Mouse (Mus musculus) forebrain, embryonic 13.5 days (tissue): ENCODE data around the gene Rfx5. TPM values are rescaled to one million over a fixed set of nuclear protein-coding genes. Genes with fewer than 3 reads are reported as not detected.
A peak's percentile ranks its signal among the peaks of the same experiment; 100 is the strongest.

ENCODE experiments used
- ATAC-seq: fragments of 200-750 bp; cut with Nextera tagmentation; 2 replicates; pipeline ENCODE4 v1.8.0; 2017
- H3K27ac ChIP-seq: fragments of 300-500 bp; sonication (generic); 2 replicates; pipeline ENCODE4 v1.5.1; 2015; ENCODE audit warnings: inconsistent platforms, mild to moderate bottlenecking, moderate library complexity
- H3K27me3 ChIP-seq: fragments of 300-500 bp; sonication (generic); 2 replicates; pipeline ENCODE4 v1.6.1; 2015; ENCODE audit warnings: mild to moderate bottlenecking, inconsistent platforms
- H3K36me3 ChIP-seq: fragments of 300-500 bp; sonication (generic); 2 replicates; pipeline ENCODE4 v1.6.1; 2015; ENCODE audit warnings: mild to moderate bottlenecking, inconsistent platforms; ENCODE audit not compliant: poor library complexity, severe bottlenecking
- H3K4me1 ChIP-seq: fragments of 300-500 bp; sonication (generic); 2 replicates; pipeline ENCODE4 v1.6.1; 2015; ENCODE audit warnings: inconsistent platforms
- H3K4me2 ChIP-seq: fragments of 300-500 bp; sonication (generic); 2 replicates; pipeline ENCODE4 v1.6.1; 2015; ENCODE audit warnings: inconsistent platforms, mild to moderate bottlenecking, moderate library complexity
- H3K4me3 ChIP-seq: fragments of 300-500 bp; sonication (generic); 2 replicates; pipeline ENCODE4 v1.5.1; 2015; ENCODE audit warnings: mild to moderate bottlenecking, inconsistent platforms
- H3K9ac ChIP-seq: fragments of 300-500 bp; sonication (generic); 2 replicates; pipeline ENCODE4 v1.6.1; 2015; ENCODE audit warnings: mild to moderate bottlenecking, inconsistent platforms
- H3K9me3 ChIP-seq: fragments of 300-500 bp; sonication (generic); replicated peaks from 2 replicates; pipeline ENCODE4 v1.6.1; 2016; ENCODE audit warnings: inconsistent platforms
- WGBS: fragments of 180-500 bp; shearing (Covaris S2); methylation state at CpG from one replicate; pipeline ENCODE4 v1.1.7; 2015; 5-methylcytosine and 5-hydroxymethylcytosine counted together
- polyA plus RNA-seq: library from polyadenylated mRNA; unstranded; fragments of >200 nt; fragmentation: Nextera tagmentation; extraction: Ambion mirVana; gene quantifications from 2 replicates; pipeline ENCODE4 v1.2.1, GENCODE M21; 2015

The Rfx5 gene
- polyA plus RNA-seq, 1 experiment from 2014 or later, result 4.3 TPM

DNA sequence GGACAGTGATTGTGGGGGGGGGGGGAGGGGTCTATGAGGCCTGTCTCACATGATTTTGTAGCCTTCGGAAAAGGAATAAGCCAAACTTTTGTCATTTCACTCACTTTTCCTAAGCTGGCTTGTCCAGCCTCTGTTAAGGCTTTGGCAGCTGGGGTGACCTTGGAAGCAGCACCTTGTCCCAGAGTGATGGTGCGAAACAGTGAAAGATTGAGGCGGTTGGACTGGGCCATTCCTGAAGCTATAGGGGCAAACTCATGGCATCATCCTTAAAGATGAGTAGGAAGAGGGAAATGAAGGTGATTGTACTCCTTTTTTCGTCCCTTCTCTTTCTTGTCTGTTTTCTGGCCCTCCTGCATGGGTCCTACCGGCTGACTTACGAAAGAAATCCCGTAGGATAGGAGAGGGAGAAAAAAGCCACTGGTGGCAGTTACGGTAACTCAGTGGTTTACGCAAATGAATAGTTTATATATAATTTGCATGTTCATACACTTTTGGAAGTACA lies 20.2 kb downstream of the Rfx5 start:
- Histone ChIP-seq H3K36me3 (peaks cover 14% of the 10 kb centered on the region), H3K4me2 (peak overlapping the region; percentile 80), H3K4me1 (peaks cover 19% of the 10 kb centered on the region), H3K9me3 (no peaks in the 10 kb centered on the region), H3K4me3 (peak overlapping the region; percentile 90), H3K9ac (peak overlapping the region; percentile 94), H3K27ac (no peak overlapping the region), H3K27me3 (no peaks in the 10 kb centered on the region)
- WGBS, result 17% methylated on average over 9 of the region's 9 CpGs
- ATAC-seq, result peak; percentile 13; the same call in 1 of the 2 replicates

GRCm38 (mm10) chr3:94974528-94975422 lies 20.9 kb downstream of the Rfx5 start, which contains the start of gene Pi4kb:
Gene Pi4kb, plus strand, starts transcription at chr3:94974731.
- peak within 1 kb of the TSS; percentile 90 for H3K4me3 ChIP-seq
- peak within 1 kb of the TSS; percentile 80 for H3K4me2 ChIP-seq
- H3K27me3 ChIP-seq, result no peaks in the 10 kb centered on the region
- peak within 1 kb of the TSS; percentile 89 for H3K27ac ChIP-seq
- H3K9ac ChIP-seq, result peak within 1 kb of the TSS; percentile 94
- WGBS, result under 1% methylated on average over 57 of the region's 57 CpGs
- peaks cover 16% of the 10 kb centered on the region for H3K36me3 ChIP-seq
- peak; percentile 95 for ATAC-seq
- H3K4me1 ChIP-seq, result peaks cover 19% of the 10 kb centered on the region
- no peaks in the 10 kb centered on the region for H3K9me3 ChIP-seq

- WGBS, result 91% methylated on average over 11 of the region's 11 CpGs
- ATAC-seq, result no peak
- Histone ChIP-seq H3K36me3 (peaks cover 45% of the 10 kb centered on the region), H3K27ac (no peak overlapping the region), H3K4me2 (no peak overlapping the region), H3K27me3 (no peaks in the 10 kb centered on the region), H3K4me3 (no peak overlapping the region), H3K9ac (no peak overlapping the region), H3K4me1 (0 out of 2 replicates have a peak, but pooled peaks cover 9% of the 10 kb centered on the region), H3K9me3 (no peaks in the 10 kb centered on the region)
These were observed 30.4 kb downstream of the Rfx5 start for GRCm38 (mm10) chr3:94984312-94984711.

- Histone ChIP-seq H3K4me1 (0 out of 2 replicates have a peak, but pooled peaks cover 9% of the 10 kb centered on the region), H3K27me3 (no peaks in the 10 kb centered on the region), H3K4me3 (no peak overlapping the region), H3K9me3 (no peaks in the 10 kb centered on the region), H3K4me2 (no peak overlapping the region), H3K27ac (no peak overlapping the region), H3K36me3 (peaks cover 49% of the 10 kb centered on the region), H3K9ac (no peak overlapping the region)
- 97% methylated on average over 2 of the region's 2 CpGs for WGBS
- ATAC-seq, result no peak
These were observed 31.6 kb downstream of the Rfx5 start for GRCm38 (mm10) chr3:94985513-94985912.

- no peaks in the 10 kb centered on the region for H3K9me3 ChIP-seq
- no peaks in the 10 kb centered on the region for H3K27me3 ChIP-seq
- ATAC-seq, result no peak
- H3K36me3 ChIP-seq, result peaks cover 58% of the 10 kb centered on the region
- no peak overlapping the region for H3K4me3 ChIP-seq
- no peak overlapping the region for H3K4me2 ChIP-seq
- no peak overlapping the region for H3K27ac ChIP-seq
- H3K4me1 ChIP-seq, result 0 out of 2 replicates have a peak, but pooled peaks cover 9% of the 10 kb centered on the region
- no peak overlapping the region for H3K9ac ChIP-seq
These were observed 33.7 kb downstream of the Rfx5 start for GRCm38 (mm10) chr3:94987578-94987977.

DNA sequence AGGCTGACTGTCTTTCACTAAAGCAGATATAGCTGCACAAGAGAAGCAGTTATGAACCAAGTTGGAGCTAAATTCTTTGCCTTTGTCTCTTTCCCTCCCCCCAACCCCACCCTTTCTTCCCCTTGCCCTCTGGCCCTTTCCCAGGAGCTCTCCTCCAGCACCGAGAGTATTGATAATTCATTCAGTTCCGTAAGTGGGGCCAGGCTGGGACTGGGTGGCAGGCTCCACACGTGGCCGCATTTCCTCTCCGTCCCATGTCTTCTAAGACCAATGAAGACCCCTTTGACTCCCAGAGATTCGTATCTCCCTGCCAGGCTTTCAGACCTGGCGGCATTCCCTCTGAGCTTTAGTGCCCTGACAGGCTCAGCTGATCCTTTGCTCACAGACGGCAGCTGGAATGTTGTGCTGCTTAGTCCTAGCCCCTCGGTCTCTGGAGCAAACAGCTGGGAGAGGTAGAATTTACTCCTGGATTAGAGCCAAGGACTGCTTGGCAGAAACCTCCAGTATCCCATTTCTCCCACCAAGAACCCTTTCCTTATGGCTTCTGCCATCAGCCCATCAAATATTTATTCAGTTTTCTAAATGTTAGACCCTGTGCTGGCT lies 35.4 kb downstream of the Rfx5 start:
- ATAC-seq, result no peak

DNA sequence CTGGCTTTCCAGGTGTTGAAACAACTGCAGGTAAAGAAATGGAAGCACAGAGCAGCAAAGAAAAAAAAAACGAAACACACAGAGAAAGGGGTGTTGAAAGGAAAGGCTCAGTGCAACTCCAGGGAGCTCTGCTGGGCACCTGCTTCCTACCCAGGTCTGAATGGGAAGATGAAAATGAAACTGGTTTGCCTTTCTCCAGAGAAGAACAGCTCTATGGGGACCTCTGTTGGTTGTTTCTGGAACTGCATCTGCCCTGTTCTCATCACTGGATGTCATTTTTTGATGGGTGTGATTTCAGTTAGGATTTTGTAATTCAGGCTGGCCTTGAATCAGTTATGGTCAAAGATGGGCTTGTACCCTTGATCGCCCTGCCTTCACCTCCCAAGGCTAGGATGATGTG lies 43.1 kb downstream of the Rfx5 start:
- peaks cover 99% of the 10 kb centered on the region for H3K36me3 ChIP-seq

More for the DNA sequence above, 35.4 kb downstream of the Rfx5 start:
- H3K9me3 ChIP-seq, result no peaks in the 10 kb centered on the region
- no peaks in the 10 kb centered on the region for H3K27me3 ChIP-seq
- no peak overlapping the region for H3K4me2 ChIP-seq
- no peak overlapping the region for H3K9ac ChIP-seq
- 0 out of 2 replicates have a peak, but pooled peaks cover 9% of the 10 kb centered on the region for H3K4me1 ChIP-seq
- H3K27ac ChIP-seq, result 0 out of 2 replicates have a peak overlapping the region, but pooled peaks have one; percentile 14
- 66% methylated on average over 9 of the region's 9 CpGs for WGBS
- H3K4me3 ChIP-seq, result no peak overlapping the region
- H3K36me3 ChIP-seq, result peaks cover 62% of the 10 kb centered on the region

GRCm38 (mm10) chr3:95002569-95002968 lies 48.7 kb downstream of the Rfx5 start:
- peaks cover 94% of the 10 kb centered on the region for H3K36me3 ChIP-seq
- peak; percentile 37; the same call in 1 of the 2 replicates for ATAC-seq
- WGBS, result 37% methylated on average over 4 of the region's 4 CpGs
- no peaks in the 10 kb centered on the region for H3K9me3 ChIP-seq
- H3K27me3 ChIP-seq, result no peaks in the 10 kb centered on the region
- H3K4me1 ChIP-seq, result peaks cover 17% of the 10 kb centered on the region; the same call in 1 of the 2 replicates
- no peak overlapping the region for H3K4me2 ChIP-seq
- H3K4me3 ChIP-seq, result no peak overlapping the region
- no peak overlapping the region for H3K9ac ChIP-seq
- peak overlapping the region; percentile 40 for H3K27ac ChIP-seq

More for the DNA sequence above, 43.1 kb downstream of the Rfx5 start:
- ATAC-seq, result no peak
- Histone ChIP-seq H3K4me3 (no peak overlapping the region), H3K4me1 (no peaks in the 10 kb centered on the region), H3K9ac (no peak overlapping the region), H3K9me3 (no peaks in the 10 kb centered on the region), H3K27ac (no peak overlapping the region), H3K27me3 (no peaks in the 10 kb centered on the region), H3K4me2 (no peak overlapping the region)
- WGBS, result 35% methylated on average over 2 of the region's 2 CpGs

DNA sequence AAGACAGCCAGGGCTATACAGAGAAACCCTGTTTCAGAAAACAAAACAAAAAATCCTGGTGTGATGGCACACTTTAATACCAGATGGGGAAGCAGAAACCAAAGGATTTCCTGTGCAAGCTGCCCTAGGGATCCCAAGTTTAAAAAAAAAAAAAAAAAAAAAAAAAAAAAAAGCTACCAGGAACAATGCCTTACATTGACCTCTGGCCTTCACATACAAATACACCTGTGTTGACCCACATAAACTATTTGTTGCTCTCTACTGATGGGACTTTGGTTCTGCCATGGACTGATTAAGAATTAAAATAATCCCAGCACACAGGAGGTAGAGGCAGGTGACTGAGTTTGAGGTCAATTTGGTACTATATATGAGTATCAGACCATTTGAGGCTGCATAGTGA lies 49.4 kb downstream of the Rfx5 start:
- Histone ChIP-seq H3K27ac (peak overlapping the region; percentile 40; the same call in 1 of the 2 replicates), H3K27me3 (no peaks in the 10 kb centered on the region), H3K36me3 (peaks cover 95% of the 10 kb centered on the region), H3K9me3 (no peaks in the 10 kb centered on the region), H3K4me1 (peaks cover 19% of the 10 kb centered on the region; the same call in 1 of the 2 replicates), H3K9ac (no peak overlapping the region), H3K4me2 (no peak overlapping the region), H3K4me3 (no peak overlapping the region)
- ATAC-seq, result no peak

DNA sequence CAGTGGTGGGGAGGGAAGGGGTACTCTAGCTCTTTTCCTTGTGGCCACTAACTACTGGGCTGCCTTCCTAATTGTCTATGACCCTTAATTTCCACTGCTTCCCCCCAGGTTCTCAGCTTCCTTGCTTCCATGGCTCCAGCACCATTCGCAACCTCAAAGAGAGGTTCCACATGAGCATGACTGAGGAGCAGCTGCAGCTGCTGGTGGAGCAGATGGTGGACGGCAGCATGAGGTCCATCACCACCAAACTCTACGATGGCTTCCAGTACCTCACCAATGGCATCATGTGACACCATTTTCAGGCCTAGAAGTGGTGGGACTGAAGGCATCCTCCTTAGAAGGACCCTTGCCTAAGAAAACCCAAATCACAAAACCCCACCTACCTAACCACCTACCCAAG lies 51.8 kb downstream of the Rfx5 start:
- H3K27ac ChIP-seq, result no peak overlapping the region
- no peaks in the 10 kb centered on the region for H3K27me3 ChIP-seq
- no peak overlapping the region for H3K4me3 ChIP-seq
- no peak for ATAC-seq
- peaks cover 95% of the 10 kb centered on the region for H3K36me3 ChIP-seq
- H3K4me1 ChIP-seq, result peaks cover 19% of the 10 kb centered on the region; the same call in 1 of the 2 replicates
- 97% methylated on average over 3 of the region's 3 CpGs for WGBS
- no peak overlapping the region for H3K9ac ChIP-seq
- H3K4me2 ChIP-seq, result no peak overlapping the region
- H3K9me3 ChIP-seq, result no peaks in the 10 kb centered on the region

DNA sequence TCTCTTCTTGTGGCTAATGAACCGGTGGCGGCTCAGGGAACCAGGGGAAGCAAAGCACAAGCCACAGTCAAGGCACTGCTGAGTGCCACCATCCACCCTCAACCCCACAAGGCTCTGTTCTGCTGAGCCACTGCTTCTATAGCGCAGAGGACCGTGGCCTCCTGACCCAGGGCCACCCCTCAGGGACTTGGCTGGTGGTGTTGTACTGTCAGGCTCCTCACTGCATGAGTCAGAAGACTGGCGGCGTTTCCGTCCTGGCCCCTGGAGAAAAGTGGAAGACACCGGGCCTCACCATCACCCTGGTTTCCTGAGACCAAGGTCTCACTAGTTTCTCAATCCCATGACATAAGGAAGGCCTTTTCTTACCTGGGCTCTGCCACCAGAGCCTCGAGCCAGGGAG lies 53.8 kb downstream of the Rfx5 start:
- Histone ChIP-seq H3K4me2 (no peak overlapping the region), H3K27ac (0 out of 2 replicates have a peak overlapping the region, but pooled peaks have one; percentile 53), H3K36me3 (peaks cover 94% of the 10 kb centered on the region), H3K9ac (no peak overlapping the region), H3K9me3 (no peaks in the 10 kb centered on the region), H3K4me1 (peaks cover 15% of the 10 kb centered on the region; the same call in 1 of the 2 replicates), H3K4me3 (no peak overlapping the region), H3K27me3 (no peaks in the 10 kb centered on the region)
- 0 out of 2 replicates have a peak, but pooled peaks have one; percentile 6 for ATAC-seq
- WGBS, result 88% methylated on average over 9 of the region's 9 CpGs

DNA sequence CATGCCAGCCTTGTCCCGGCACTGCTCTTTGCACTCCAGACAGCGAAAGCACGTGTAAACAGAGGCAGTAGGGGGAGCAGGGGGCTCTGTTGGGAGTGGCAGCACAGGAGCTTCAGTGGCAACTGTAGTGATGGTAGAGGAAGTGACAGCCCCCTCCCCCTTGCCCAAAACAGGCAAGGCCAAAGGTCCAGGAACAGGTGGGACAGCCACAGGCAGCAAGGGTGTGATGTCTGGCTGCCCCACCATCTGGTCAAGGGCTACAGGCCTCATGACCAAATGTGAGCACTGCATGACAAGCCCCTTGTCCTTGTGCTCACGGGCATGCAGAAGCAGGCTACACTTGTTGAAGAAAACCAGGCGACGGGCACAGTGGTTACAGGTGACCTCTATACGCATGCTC lies 56.5 kb downstream of the Rfx5 start:
- 88% methylated on average over 7 of the region's 7 CpGs for WGBS
- peaks cover 70% of the 10 kb centered on the region for H3K36me3 ChIP-seq

More for the DNA sequence above, 56.5 kb downstream of the Rfx5 start:
- Histone ChIP-seq H3K9me3 (no peaks in the 10 kb centered on the region), H3K4me2 (no peak overlapping the region), H3K27me3 (no peaks in the 10 kb centered on the region), H3K9ac (no peak overlapping the region), H3K4me3 (no peak overlapping the region), H3K4me1 (peaks cover 32% of the 10 kb centered on the region), H3K27ac (no peak overlapping the region)
- ATAC-seq, result no peak
